Mouse (Mus musculus) frontal cortex, adult 2 months (tissue): ENCODE measurements around the gene Dnttip1. TPM values are rescaled to one million over a fixed set of nuclear protein-coding genes. Genes with fewer than 3 reads are reported as not detected.
A peak's percentile ranks its signal among the peaks of the same experiment; 100 is the strongest.
"Not testable (repeated sequence)": the region's sequence is repeated elsewhere in the genome, so short reads cannot be mapped to it uniquely, and the experiment has no call there.

Experiments
- DNase-seq, 2 experiments: peaks; one replicate each; pipeline ENCODE4 v3.0.0; 2022; ENCODE audit warnings: low spot score in 1 of 2; ENCODE audit errors: extremely low spot score in 1 of 2
- polyA plus RNA-seq: library from polyadenylated mRNA; depleted of rRNA; stranded (reverse); fragments of >200 nt; gene quantifications from 2 replicates; pipeline ENCODE4 v1.2.3, GENCODE M21; 2012

Dnttip1 gene
- polyA plus RNA-seq, 1 experiment: 46.4 TPM

DNA sequence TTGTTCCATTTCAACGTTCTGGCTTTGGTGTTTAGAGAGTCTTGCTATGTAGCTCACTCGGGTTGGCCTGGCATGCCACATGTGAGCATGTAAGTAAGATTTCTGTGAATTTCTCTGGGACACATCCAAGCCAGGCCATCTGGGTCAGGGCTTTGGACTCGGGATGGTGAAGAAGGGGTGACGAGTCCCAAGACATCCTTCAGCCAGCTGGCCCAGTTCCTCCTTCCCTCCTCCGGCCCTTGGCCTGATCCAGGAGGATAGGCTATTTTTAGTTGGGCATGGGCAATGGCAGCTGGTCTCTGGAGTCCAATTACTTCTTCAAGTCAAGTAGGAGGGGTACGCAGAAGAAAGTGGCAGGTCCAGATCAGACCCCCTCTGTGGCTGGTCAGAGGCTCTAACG, 33.0 kb downstream of the Dnttip1 start:
- DNase-seq: no peak

DNA sequence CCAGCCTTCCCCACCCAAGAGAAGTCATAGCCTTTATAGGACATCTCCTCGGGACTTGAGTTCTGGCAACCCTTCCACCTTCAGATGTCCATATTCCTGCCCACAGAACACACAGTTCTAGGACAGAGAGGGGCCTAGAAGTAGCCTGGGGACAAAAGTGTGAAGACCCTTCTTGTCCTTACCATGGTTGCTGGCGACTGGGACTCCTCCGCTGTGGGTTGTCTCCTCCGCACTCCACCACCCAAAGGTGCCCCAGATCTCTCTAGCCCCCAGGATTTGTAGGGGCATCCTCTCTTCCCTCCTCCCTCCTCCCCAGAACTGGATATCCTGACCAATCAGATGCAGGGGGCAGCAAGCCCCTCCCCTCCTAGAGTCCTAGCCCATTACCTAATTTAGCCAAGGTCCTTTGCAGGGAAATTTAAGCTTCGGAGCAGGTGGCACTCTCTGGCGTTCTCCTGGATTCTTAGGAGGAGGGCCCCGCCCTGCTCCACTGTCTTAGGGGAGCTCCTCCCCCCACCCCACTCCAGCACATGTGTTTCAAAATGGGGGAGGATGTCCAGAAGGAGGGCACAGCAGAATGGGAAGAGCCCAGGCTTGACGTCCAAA, 33.8 kb downstream of the Dnttip1 start, which contains the start of gene Tnnc2:
Gene Tnnc2, minus strand, starts transcription at position 487 of the 606 bp plus-strand sequence.
- DNase-seq: no peak

DNA sequence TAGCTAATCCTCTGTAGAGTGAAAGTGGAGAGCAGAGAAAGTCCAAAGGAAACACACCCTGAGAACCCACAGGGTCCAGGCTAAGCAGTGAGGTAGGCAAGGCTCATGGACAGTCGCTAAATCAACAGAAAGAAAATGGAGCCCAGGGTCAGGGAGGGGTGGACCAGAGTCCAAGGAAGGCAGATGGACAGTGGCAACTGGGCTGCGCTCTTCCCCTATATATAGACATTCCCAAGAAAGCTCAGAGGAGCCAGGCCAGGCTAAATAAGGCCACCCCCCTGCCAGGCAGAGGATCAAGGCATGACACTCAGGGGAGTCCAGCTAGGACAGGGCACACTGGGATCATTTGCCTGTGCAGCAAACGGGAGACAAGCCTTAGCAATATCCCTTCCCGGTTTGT, 36.1 kb downstream of the Dnttip1 start:
- DNase-seq: no peak

DNA sequence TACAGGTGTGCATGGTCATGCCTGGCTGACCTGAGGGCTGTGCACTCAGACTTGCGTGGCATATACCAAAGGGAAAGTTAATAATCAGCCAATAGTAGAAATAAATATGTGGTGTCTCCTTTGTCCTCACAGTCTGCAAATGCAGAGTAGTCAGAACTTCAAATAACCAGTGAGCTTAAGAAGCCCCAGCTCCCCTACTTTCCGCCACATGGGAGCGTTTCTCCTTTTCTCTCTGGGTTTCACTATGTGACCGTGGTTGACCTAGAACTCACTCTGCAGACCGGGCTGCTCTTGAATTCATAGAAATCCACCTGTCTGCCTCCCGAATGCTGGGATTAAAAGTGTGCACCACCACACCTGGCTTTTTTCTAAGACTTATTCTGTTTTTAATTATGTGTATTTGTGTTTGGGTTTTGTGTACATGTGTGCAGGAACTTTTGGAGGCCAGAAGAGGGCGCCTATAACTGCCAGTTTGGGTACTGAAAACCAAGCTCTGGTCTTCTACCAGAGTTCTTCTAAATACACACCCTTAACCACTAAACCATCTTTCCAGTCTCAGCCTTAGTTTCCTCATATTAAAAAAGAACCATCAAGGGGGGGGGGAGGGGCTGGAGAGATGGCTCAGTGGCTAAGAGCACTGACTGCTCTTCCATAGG, 38.3 kb downstream of the Dnttip1 start:
- DNase-seq: no peak

DNA sequence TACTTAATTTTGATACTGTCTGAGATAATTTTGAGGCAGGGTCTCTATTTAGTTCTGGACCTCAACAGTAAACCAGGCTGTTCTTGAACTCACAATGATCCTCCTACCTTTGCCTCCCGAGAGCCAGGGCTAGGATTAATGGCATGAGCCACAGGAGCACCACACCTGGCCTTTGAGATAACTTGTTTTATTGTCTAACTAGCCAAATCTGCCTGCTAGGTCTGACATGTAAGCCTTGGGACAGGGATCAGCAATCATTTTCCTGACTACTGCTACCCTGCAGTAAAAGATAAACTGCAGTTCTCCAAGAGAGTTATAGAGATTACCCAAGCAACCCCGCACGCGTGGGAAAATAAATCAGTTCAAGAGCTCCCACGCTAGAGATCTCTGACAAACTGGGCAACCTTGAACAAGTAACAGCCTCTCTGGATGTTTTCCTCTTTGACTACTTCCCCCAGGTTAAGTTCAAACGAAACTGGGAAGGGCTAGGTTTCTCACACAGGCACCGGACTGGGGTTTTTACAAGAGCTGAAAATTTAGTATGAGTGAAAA, 39.2 kb downstream of the Dnttip1 start:
- DNase-seq: no peak

DNA sequence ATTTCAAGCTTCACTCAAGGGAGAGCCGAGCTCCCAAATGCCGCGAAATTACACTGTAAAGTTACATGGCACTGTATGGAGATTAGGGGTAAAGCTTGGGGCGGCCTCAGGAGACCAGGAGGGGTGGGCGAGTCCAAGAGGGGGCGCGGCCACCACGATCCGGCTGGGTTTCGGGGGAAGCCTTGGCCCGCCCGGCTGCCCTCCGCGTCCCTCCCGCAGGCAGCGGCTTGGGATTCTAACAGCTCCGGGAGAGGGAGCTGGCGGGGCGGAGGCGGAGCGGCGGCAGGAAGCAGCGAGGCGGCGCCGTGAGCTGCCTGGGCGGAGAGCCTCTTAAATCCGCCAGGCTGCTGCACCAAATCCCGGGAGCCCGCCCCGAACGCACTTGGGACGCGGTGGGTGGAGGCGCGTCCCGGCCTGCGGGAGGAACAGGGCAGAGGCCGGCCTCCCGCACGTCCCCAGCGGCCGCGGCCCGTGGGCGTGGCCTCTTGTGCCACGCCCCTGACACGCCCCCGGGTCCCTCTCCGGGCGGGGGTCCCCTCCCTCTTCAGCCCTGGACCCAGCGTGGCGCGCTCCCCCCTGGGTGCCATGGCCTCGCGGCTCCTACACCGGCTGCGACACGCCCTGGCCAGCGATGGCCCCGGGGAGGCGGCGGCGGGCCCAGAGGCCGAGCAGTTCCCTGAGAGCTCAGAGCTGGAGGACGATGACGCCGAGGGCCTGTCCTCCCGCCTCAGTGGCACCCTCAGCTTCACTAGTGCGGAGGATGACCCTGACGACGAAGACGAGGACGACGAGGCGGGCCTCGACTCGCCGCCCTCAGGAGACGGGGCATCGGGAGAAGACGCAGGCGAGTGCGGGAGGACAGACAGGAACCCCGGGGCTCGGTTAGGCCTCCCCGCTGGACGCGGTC, 40.0 kb downstream of the Dnttip1 start, which contains the start of gene Snx21:
Gene Snx21, plus strand, starts transcription at position 343 of the 907 bp plus-strand sequence.
- peak; percentile 72 to 88 for DNase-seq

DNA sequence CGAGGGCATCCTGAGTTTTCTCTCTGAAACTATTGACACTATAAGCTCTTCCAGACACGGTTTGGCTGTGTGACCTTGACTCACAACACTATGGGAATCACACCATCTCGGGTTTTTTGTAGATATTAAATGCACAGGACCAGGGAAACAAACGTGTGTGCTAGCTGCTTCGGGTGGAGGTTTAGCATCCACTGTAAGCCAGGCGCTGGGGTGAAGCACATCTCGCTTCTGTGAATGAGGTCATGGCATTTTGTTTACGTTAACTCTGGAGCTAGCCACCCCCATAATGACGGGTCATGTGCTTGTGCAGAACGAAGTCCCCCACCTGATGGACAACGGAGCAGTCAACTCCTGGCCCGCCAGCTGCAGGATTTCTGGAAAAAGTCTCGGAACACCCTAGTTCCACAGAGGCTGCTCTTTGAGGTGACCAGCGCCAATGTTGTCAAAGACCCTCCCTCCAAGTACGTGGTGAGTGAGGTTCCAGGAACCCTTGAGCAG, 40.7 kb downstream of the Dnttip1 start:
- no peak for DNase-seq

DNA sequence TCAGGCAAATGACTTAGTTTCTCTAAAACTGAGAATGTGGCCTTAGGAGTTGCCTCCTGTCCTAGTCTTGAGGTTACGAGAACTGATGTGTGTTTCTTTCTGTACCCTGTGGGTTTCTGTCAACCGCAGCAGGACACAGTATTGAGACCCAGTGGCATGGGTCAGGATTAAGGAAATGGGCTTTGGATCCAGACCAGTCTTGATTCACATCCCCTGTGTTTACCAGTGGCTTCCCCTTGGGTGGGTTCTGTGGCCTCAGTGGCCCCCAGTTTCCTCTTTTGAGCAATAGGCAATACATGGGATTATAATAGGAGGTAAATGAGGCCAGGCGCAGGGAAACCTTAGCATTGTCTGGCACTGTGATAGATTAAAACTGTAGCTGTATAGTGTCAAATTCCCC, 41.2 kb downstream of the Dnttip1 start:
- DNase-seq: no peak

DNA sequence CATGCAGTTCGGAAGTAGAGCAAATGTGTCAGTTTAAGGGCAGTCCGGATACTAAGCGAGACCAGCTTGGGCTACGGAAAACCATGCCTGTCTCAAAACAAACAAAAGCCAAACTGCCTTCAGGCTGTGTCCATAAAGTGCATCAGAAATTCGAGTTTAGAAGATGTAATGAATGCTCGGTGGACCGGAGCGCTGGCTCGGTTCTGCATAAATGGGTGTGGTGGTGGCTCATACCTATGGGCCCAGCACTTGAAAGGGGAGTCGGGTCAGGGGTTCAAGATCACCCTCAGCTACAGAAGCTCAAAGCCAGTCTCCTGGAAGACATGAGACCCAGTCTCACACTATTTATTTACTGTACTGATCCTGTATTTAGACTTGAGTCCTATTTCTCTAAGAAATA, 42.0 kb downstream of the Dnttip1 start:
- DNase-seq: no peak

DNA sequence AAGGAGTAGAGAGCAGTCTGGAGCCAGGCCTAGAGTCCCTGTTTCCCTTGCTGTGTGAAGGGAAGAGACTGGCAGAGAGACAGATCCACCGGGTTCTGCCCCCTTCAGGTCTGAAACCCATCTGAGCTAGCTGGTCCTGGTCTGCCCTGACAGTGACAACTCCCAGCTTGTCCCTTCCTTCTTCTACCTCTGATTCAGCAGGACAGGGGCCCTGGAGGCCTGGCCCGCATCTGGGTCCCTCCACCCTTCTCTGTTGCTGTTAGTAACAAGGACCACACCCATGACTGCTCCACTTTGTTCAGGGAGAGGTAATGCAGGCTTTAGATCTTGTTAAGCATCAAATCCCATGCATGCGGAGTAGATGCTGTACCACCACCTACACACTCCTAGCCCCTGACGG, 42.6 kb downstream of the Dnttip1 start:
- no peak for DNase-seq

DNA sequence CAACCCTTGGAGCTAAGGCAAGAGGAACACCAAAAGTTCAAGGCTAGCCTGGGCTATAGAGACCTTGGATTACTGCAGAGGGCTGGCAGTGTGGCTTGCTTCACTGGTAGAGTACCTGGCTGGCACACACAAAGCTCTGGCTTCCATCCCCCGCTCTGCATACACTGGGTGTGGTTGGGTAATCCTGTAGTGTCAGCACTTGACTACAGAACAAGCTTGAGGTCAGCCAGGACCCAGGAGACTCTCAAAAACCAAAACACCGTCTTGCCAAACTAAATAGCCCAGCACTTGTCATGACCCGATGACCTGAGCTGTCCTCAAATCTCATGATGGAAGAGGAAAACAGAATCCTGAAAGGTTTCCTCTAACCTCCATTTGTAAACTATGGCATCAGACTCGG, 44.7 kb downstream of the Dnttip1 start:
- no peak for DNase-seq

DNA sequence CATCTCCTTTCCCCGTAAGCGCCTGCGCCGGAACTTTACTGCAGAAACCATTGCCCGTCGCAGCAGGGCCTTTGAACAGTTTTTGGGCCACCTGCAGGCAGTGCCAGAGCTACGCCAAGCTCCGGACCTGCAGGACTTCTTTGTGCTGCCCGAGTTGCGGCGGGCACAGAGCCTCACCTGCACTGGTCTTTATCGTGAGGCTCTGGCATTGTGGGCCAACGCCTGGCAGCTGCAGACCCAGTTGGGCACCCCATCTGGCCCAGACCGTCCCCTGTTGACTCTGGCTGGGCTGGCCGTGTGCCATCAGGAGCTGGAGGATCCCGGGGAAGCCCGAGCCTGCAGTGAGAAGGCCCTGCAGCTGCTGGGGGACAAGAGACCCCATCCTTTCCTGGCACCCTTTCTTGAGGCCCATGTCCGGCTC, 46.1 kb downstream of the Dnttip1 start:
- DNase-seq: no peak

DNA sequence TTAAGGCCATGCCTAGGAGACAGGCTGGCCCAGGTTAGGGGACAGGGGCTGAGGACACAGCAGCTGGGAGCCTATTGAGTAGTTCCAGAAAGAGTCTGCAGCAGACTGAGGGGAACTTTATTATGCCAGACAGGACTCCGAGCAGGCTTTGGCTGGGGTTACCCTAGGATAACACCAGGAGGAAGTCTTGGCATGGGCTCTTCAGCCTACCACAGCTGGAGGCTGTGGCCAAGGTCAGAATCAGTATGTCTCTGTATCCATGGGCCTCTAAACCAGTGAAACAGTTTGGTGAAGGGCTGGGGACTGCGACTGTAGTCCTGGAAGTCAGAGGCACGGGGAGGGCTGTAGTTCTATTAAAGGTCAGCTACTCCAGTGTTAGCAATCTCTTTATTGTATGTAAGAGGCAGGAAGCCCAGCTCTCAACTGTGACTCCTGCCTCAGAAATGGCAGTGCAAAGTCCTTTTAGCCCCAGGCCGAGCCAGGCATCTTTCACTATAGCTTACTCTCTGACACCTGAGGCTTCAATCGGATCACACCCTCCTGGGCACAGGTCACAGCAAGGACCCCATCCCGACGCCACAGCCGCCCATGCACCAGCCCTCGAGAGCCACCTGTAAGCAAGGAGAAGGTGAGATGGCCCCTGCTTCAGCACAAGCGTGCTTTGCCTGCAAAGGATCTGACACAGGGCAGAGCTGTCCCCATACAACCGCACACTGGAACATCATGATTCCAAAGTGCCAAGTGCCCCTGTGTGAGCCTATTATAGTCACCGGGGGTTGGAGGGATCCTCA, 46.8 kb downstream of the Dnttip1 start:
- no peak for DNase-seq

DNA sequence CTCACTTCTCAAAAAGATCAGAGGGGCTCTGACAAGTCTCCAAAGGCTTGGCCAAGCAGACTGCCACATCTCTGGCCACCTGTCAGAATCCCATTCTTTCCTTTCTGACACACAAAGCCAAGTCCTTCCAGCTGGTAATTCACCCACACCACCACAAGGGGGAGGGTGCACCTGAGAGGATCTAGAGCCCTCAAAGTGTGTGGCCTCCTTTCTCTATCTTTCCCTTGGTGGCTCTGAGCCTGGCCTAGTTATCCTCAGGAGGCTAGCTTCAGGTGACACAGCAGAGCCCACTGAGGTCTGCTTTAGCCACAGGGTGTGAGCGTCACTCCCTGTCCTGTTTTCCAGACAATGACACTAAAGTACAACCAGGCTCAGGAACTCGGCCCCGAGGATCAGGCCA, 47.5 kb downstream of the Dnttip1 start:
- DNase-seq: peak in 1 of 2 experiments; percentile 74

DNA sequence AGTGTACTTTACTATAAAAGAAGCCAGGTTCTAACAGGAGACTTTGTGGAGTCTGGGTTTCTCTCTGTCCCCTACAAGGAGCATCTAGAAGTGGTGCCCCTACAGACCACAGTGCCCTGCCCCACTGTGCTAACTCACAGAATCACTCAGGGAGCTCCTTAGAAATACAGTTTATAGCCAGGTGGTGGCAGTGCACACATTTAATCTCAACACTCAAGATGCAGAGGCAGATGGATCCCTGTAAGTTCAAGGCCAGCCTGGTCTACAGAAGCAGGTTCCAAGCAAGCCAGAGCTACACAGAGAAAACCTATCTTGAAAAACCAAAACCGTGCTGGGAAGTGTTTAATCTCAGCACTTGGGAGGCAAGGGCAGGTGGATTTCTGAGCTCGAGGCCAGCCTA, 48.0 kb downstream of the Dnttip1 start:
- DNase-seq: peak in 1 of 2 experiments; percentile 28

DNA sequence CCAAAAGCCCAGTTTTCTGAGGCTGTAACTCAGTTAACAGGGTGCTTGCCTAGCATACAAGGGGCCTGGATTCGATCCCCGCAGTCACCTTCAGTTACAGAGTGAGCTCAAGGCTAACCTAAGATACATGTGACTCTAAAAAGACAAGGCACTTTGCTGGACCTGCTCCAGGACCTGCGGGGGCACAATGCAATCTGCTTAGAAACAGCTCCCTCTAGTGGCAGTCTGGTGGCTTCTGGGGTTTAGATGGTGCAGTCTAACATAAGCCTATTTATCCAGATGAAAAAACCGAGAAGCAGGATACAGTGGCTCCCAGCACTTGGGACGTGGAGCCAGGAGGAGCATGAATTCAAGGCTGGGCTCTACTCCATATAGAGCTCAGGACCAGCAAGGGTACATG, 48.5 kb downstream of the Dnttip1 start:
- peak; percentile 65 to 96 for DNase-seq

DNA sequence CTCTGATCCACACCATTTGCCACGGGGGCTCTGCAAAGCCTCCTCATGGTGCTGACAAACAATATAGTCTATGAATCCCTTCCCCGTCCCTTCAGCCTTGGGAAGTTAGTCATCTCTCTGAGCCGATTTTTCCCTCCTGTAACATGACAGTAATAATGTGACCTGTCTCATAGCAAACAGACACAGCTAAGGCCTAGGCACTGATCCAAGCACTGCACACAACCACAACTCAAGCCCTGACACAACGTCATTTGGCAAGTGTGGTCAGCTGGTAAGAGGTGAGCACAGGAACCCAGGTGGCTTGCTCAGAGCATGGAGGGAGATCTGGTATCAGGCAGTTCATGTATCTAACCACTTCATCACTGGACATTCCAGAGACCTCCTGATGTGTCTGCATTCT, 50.1 kb downstream of the Dnttip1 start:
- no peak for DNase-seq

DNA sequence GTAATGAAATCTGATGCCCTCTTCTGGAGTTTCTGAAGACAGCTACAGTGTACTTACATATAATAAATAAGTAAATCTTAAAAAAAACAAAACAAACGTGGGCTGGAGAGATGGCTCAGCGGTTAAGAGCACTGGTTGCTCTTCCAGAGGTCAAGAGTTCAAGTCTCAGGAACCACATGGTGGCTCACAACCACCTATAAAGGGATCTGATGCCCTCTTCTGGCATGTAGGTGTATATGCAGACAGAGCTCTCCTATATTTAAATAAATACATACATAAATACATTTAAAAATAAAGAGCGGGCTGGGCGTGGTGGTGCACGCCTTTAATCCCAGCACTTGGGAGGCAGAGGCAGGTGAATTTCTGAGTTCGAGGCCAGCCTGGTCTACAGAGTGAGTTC, 52.8 kb downstream of the Dnttip1 start:
- DNase-seq: not testable (repeated sequence)

DNA sequence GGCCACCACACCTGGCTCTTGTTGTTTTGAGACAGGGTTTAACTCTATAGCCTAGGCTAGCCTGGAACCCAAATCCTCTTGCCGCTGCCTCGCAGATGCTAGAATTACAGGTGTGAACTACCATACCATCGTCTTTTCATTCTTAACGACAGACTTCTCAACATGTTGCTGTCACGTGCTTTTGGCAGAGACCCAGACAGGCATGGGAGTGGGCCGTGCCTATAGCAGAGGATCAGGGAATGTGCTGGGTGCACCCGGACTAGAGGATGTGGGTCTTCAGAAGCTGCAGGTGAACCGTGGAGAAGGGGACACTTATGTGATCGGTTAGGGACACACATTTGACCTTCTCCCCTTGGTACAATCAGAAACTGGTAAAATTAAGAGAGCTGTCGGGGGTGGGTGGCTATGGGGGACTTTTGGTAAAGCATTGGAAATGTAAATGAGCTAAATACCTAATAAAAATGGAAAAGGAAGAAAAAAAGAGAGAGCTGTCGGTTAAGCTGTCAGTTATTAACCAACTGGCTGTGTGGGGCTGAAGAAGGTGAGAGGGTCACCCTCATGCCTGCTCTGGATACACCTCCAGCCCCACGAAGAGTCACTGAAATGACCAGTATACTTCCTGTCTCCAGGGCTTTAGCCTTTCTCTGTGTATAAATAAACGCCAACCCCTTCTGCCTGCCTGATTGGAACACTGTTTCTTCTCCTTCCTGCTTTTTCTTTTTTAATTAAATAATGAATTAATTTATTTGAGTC, 54.6 kb downstream of the Dnttip1 start:
- no peak for DNase-seq
